Mouse (Mus musculus): ENCODE measurements around the gene Slc44a1. TPM values are rescaled to one million over a fixed set of nuclear protein-coding genes. Genes with fewer than 3 reads are reported as not detected.

Slc44a1 gene
- total RNA-seq, 4 experiments from 2014 or later = 80.8 to 88.6 (median 85.0) TPM

- no peak for DNase-seq (ENCODE audit: low spot score in 2 of 2)
Measured at GRCm38 (mm10) chr4:53526446-53526845, 86.2 kb downstream of the Slc44a1 start.

GRCm38 (mm10) chr4:53535795-53536194, 95.6 kb downstream of the Slc44a1 start:
- DNase-seq (ENCODE audit: low spot score in 2 of 2) = no peak

GRCm38 (mm10) chr4:53537101-53537500, 96.9 kb downstream of the Slc44a1 start:
- no peak for DNase-seq (ENCODE audit: low spot score in 2 of 2)

- no peak for DNase-seq (ENCODE audit: low spot score in 2 of 2)
Measured at GRCm38 (mm10) chr4:53537539-53537938, 97.3 kb downstream of the Slc44a1 start.

GRCm38 (mm10) chr4:53538600-53538999, 98.4 kb downstream of the Slc44a1 start:
- DNase-seq (ENCODE audit: low spot score in 2 of 2) = no peak

GRCm38 (mm10) chr4:53539929-53540328, 99.7 kb downstream of the Slc44a1 start:
- DNase-seq (ENCODE audit: low spot score in 2 of 2) = no peak

GRCm38 (mm10) chr4:53543421-53543820, 103.2 kb downstream of the Slc44a1 start:
- DNase-seq (ENCODE audit: low spot score in 2 of 2) = no peak

GRCm38 (mm10) chr4:53544889-53545288, 104.7 kb downstream of the Slc44a1 start:
- no peak for DNase-seq (ENCODE audit: low spot score in 2 of 2)

GRCm38 (mm10) chr4:53547381-53547780, 107.2 kb downstream of the Slc44a1 start:
- DNase-seq (ENCODE audit: low spot score in 2 of 2) = no peak

GRCm38 (mm10) chr4:53549375-53549774, 109.2 kb downstream of the Slc44a1 start:
- no peak for DNase-seq (ENCODE audit: low spot score in 2 of 2)

GRCm38 (mm10) chr4:53564618-53565017, 124.4 kb downstream of the Slc44a1 start:
- no peak for DNase-seq (ENCODE audit: low spot score in 2 of 2)

GRCm38 (mm10) chr4:53567065-53567464, 126.9 kb downstream of the Slc44a1 start:
- no peak for DNase-seq (ENCODE audit: low spot score in 2 of 2)

- no peak for DNase-seq (ENCODE audit: low spot score in 2 of 2)
Measured at GRCm38 (mm10) chr4:53575558-53575957, 135.3 kb downstream of the Slc44a1 start.

- DNase-seq (ENCODE audit: low spot score in 2 of 2) = no peak
Measured at GRCm38 (mm10) chr4:53587676-53588075, 147.5 kb downstream of the Slc44a1 start.

- DNase-seq (ENCODE audit: low spot score in 2 of 2) = no peak
Measured at GRCm38 (mm10) chr4:53588936-53589335, 148.7 kb downstream of the Slc44a1 start.

- no peak for DNase-seq (ENCODE audit: low spot score in 2 of 2)
Measured at GRCm38 (mm10) chr4:53589466-53589865, 149.3 kb downstream of the Slc44a1 start.

- DNase-seq (ENCODE audit: low spot score in 2 of 2) = no peak
Measured at GRCm38 (mm10) chr4:53590163-53590562, 149.9 kb downstream of the Slc44a1 start.

- DNase-seq (ENCODE audit: low spot score in 2 of 2) = no peak
Measured at GRCm38 (mm10) chr4:53590691-53591447, 150.7 kb downstream of the Slc44a1 start.

GRCm38 (mm10) chr4:53591536-53591935, 151.3 kb downstream of the Slc44a1 start:
- no peak for DNase-seq (ENCODE audit: low spot score in 2 of 2)

- DNase-seq (ENCODE audit: low spot score in 2 of 2) = no peak
Measured at GRCm38 (mm10) chr4:53591941-53592340, 151.7 kb downstream of the Slc44a1 start.

GRCm38 (mm10) chr4:53592386-53592785, 152.2 kb downstream of the Slc44a1 start:
- DNase-seq (ENCODE audit: low spot score in 2 of 2) = no peak

GRCm38 (mm10) chr4:53594204-53594603, 154.0 kb downstream of the Slc44a1 start:
- peak; percentile 34 to 37 for DNase-seq (ENCODE audit: low spot score in 2 of 2)
